Mouse (Mus musculus) frontal cortex, postnatal 36 days (tissue): ENCODE results near the gene Gm8890.
"Not testable (repeated sequence)": the region's sequence is repeated elsewhere in the genome, so short reads cannot be mapped to it uniquely, and the experiment has no call there.

Experiments
- DNase-seq, 2 experiments: peaks; one replicate each; pipeline ENCODE4 v3.0.0; 2022; ENCODE audit warnings: low spot score in 2 of 2

Gene Gm8890

DNA sequence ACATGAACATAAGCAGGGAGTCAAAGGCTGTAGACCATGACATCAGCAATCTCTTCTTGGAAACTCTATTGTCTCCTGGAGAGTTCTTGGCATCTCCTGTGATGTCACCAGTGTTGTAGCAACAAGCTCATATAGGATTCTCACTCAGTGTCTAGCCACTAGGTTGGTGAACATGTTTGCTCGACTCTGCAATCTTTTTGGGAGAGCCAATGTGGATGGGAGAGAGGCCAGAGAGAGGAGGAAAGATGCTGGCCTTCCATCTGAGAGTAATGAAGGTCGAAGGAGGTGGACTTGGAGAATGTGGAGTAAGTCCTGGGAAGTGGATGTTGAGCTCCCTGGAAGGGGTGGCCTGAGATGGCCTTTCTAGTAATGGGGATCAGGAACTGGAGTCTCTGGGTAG, at the start of gene Gm8890:
Gene Gm8890 (plus strand): TSS at position 301 of the 400 bp plus-strand sequence.
- not testable (repeated sequence) for DNase-seq

DNA sequence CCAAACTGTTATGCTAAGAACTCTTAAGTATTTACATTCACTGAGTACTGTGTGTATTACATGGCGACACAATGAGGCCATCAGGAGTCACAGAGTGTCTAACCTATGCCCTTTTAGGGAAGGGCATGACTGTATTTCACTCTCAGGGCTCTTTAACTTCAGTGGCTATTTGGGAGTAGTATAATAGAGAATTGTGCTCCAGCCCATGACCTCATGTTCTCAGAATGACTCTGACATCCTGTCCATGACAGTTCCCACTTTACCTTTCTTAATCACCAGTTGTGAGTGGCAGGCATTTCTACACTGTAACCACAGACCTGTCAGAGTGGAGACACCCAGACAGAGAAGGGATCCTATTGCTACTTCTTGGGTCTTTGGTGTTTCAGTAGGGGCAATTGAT, 388 bp downstream of the Gm8890 start:
- DNase-seq: not testable (repeated sequence)
